Mouse (Mus musculus): ENCODE results near the gene Tex14. TPM values are rescaled to one million over a fixed set of nuclear protein-coding genes. Genes with fewer than 3 reads are reported as not detected.
A peak's percentile ranks its signal among the peaks of the same experiment; 100 is the strongest.
"Not testable (repeated sequence)": the region's sequence is repeated elsewhere in the genome, so short reads cannot be mapped to it uniquely, and the experiment has no call there.

Tex14 gene
- polyA plus RNA-seq, 1 experiment: 0.39 TPM

DNA sequence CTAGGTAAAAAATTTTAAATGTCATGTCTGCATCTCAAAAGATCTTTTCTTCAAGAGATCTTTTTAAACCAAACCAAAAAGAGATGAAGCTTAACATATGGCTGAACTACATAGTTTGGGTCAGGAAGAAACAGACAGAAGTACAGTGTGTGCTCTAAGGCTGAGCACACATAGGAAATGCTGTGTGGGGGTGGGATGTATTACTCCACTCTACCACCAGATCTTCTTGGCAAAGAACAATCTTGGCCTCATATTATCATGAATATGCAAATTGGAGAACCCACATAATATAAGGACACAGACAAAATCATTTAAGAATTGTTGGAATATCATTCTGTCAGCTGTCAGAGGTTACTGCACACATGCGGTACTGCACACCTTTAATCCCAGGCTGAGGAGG lies 19.2 kb upstream of the Tex14 start:
- 95% methylated on average over 1 of the region's 1 CpGs for WGBS
- Histone ChIP-seq H3K4me3 (replicated peaks; ENCODE audit: extremely low read depth, low read depth, low read length) (no peak overlapping the region), H3K4me1 (ENCODE audit: control insufficient read depth, insufficient read depth, low read length) (no peaks in the 10 kb centered on the region)
- no peak for DNase-seq
- TF ChIP-seq CTCF (IDR thresholded peaks at IDR 0.05; ENCODE audit: insufficient read depth, low read length) (no peak), POLR2A (IDR thresholded peaks at IDR 0.05; ENCODE audit: borderline replicate concordance, extremely low read depth, low read depth, low read length) (no peak)

DNA sequence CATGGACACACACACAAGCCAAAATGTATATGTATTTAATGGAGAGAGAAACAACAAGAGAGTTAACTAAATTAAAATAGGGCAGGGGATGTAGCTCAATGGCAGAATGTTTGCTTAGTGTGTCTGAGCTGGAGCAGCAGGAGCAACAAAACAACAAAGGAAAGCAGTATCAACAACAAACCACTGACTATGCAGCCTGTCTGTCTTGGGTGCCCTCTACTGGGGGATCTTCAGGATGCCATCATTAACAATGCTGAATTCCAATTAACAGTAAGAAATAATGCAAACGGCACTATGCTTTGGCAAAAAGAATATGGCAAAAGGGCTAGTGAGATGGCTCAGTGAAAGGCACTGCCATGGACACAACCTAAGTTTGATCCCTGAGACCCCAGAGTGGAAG lies 11.0 kb upstream of the Tex14 start:
- Histone ChIP-seq H3K4me3 (replicated peaks; ENCODE audit: extremely low read depth, low read depth, low read length) (no peak overlapping the region), H3K4me1 (ENCODE audit: control insufficient read depth, insufficient read depth, low read length) (no peaks in the 10 kb centered on the region; the same call in 1 of the 2 replicates)
- WGBS: 49% methylated on average over 1 of the region's 1 CpGs
- DNase-seq: no peak
- TF ChIP-seq CTCF (IDR thresholded peaks at IDR 0.05; ENCODE audit: insufficient read depth, low read length): peak; percentile 31; the same call in 1 of the 2 replicates
- no peak for TF ChIP-seq POLR2A (IDR thresholded peaks at IDR 0.05; ENCODE audit: borderline replicate concordance, extremely low read depth, low read depth, low read length)

DNA sequence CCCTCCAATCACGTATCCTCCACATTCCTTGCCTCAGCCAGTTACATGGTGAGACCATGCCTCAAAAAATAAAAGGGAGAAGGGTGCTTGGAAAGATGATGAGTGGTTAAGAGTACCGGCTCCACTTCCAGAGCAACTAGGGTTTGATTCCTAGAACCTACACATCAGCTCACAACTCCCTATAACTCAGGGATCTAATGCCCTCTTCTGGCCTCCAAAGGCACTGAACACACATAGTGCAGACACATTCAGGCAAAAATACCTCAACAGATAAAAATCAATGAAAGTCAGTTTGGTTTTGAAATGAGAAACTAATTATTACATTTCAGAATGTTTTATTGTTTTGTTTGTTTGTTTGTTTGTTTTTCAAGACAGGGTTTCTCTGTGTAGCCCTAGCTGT lies 6.5 kb upstream of the Tex14 start:
- TF ChIP-seq CTCF (IDR thresholded peaks at IDR 0.05; ENCODE audit: insufficient read depth, low read length): no peak
- no peak for TF ChIP-seq POLR2A (IDR thresholded peaks at IDR 0.05; ENCODE audit: borderline replicate concordance, extremely low read depth, low read depth, low read length)
- H3K4me1 ChIP-seq (ENCODE audit: control insufficient read depth, insufficient read depth, low read length): no peaks in the 10 kb centered on the region; the same call in 1 of the 2 replicates
- DNase-seq: no peak
- no peak overlapping the region for H3K4me3 ChIP-seq (replicated peaks; ENCODE audit: extremely low read depth, low read depth, low read length)
- WGBS: 88% methylated on average over 2 of the region's 2 CpGs

DNA sequence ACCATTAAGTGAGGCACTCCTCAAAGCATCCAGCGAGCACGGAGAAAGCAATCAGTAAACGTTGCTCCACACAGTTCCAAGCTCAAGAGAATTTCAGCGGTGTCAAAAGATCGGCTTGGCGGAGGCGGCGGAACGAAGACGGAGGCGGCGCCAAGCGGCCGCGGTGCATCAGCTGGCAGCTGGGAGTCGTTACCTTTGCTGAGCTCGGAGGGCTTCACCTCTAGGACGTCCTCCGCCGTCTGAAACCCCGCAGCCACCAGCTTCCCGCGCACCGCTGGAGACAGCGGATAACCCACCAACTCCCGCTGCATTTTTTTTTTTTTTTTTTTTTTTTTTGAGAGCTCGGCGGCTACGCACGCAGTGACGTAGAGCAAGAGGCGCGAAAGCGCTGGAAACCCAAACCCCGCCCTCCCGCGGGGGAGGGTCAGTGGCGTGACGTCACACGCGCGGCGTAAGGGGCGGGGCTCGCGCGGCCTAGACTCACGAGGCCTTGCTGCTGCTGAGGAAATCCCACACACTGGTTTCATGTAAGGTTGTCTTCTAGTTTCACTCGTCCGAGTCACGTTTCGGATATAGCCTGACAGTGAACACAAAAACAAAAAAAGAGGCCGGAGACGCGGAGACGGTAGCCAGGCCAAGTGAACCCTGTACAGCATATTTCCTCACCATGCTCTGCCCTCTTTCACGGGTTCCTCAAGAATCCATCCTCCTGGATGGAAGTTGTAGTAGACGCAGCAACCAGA lies 583 bp upstream of the Tex14 start:
- WGBS: 1% methylated on average over 57 of the region's 58 CpGs
- no peak for TF ChIP-seq CTCF (IDR thresholded peaks at IDR 0.05; ENCODE audit: insufficient read depth, low read length)
- peak; percentile 83; the same call in 1 of the 2 replicates for TF ChIP-seq POLR2A (IDR thresholded peaks at IDR 0.05; ENCODE audit: borderline replicate concordance, extremely low read depth, low read depth, low read length)
- Histone ChIP-seq H3K4me1 (ENCODE audit: control insufficient read depth, insufficient read depth, low read length) (no peaks in the 10 kb centered on the region), H3K4me3 (replicated peaks; ENCODE audit: extremely low read depth, low read depth, low read length) (peak overlapping the region; percentile 70)
- peak; percentile 97 for DNase-seq

DNA sequence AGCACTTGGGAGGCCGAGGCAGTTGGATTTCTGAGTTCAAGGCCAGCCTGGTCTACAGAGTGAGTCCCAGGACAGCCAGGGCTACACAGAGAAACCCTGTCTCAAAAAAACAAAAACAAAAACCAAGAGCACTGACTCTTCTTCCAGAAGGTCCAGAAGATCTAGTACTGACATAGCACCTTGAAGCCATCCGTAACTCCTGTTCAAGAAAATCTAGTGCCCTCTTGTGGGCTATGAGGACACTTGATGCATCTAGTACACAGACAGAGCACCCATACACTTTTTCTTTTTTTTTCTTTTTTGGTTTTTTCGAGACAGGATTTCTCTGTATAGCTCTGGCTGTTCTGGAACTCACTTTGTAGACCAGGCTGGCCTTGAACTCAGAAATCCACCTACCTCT lies 8.5 kb downstream of the Tex14 start:
- DNase-seq; H3K4me3 ChIP-seq (replicated peaks; ENCODE audit: extremely low read depth, low read depth, low read length); H3K4me1 ChIP-seq (ENCODE audit: control insufficient read depth, insufficient read depth, low read length): not testable (repeated sequence)
- WGBS: 58% methylated on average over 3 of the region's 3 CpGs

DNA sequence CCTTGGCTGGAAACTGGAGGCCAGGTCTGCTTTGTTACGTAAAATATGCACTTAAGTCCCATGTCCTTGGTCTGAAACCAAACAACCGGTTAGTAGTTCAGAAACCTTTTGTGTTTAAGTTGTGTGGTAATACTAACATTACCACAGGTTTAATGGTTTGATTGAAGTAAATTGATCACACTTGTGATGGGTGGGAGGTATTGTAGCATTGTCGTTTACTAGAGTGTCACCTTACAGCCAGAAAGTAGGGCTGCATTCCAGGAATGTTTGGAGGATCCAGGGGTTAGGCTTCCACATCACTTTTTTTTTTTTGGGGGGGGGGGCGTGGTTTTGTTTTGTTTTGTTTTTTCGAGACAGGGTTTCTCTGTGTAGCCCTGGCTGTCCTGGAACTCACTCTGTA lies 11.3 kb downstream of the Tex14 start:
- H3K4me3 ChIP-seq (replicated peaks; ENCODE audit: extremely low read depth, low read depth, low read length): no peak overlapping the region
- H3K4me1 ChIP-seq (ENCODE audit: control insufficient read depth, insufficient read depth, low read length): no peaks in the 10 kb centered on the region
- DNase-seq: no peak
- no peak for TF ChIP-seq CTCF (IDR thresholded peaks at IDR 0.05; ENCODE audit: insufficient read depth, low read length)
- no peak for TF ChIP-seq POLR2A (IDR thresholded peaks at IDR 0.05; ENCODE audit: borderline replicate concordance, extremely low read depth, low read depth, low read length)
- 55% methylated on average over 5 of the region's 5 CpGs for WGBS

DNA sequence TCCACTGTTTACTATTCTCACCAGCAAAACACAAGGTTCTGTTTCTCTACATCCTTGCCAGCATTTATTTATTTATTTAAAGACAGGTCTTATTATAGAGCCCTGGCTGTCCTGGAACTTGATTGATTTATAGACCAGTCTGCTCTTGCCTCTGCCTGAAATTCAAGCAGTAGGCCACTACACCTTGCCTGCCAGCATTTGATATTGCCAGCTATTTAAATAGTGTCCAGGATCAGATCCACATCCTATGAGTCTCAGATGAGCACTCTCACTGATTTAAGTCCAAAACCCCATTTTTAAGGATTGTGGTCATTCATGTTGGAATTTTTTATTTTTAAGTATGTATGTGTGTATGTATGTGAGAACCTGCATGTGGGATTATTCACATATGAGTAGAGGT lies 16.0 kb downstream of the Tex14 start:
- no peak for DNase-seq
- H3K4me3 ChIP-seq (replicated peaks; ENCODE audit: extremely low read depth, low read depth, low read length): no peak overlapping the region
- H3K4me1 ChIP-seq (ENCODE audit: control insufficient read depth, insufficient read depth, low read length): peaks cover 4% of the 10 kb centered on the region
- no peak for TF ChIP-seq POLR2A (IDR thresholded peaks at IDR 0.05; ENCODE audit: borderline replicate concordance, extremely low read depth, low read depth, low read length)
- TF ChIP-seq CTCF (IDR thresholded peaks at IDR 0.05; ENCODE audit: insufficient read depth, low read length): no peak

DNA sequence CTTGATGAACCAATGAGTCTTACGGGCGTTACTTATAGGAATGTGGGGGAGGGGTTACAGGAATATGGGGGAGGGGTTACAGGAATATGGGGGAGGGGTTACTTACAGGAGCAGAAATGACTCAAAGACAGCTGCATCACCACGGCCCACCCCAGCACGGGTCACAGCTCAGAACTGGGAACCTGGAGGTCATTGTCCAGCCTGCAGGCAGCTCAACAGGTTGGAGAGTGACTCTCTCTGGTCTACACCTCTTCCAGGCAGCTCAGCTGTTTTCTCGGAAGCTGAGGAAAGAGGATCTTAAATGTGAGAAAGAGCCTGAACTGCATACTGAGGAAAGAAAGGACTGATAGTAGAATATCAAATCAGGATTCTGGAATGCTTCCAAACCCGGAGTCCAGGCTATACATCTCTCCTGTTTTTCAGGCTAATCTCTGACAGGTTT lies 16.9 kb downstream of the Tex14 start:
- Histone ChIP-seq H3K4me1 (ENCODE audit: control insufficient read depth, insufficient read depth, low read length) (peaks cover 4% of the 10 kb centered on the region), H3K4me3 (replicated peaks; ENCODE audit: extremely low read depth, low read depth, low read length) (peak overlapping the region; percentile 64)
- TF ChIP-seq CTCF (IDR thresholded peaks at IDR 0.05; ENCODE audit: insufficient read depth, low read length) (no peak), POLR2A (IDR thresholded peaks at IDR 0.05; ENCODE audit: borderline replicate concordance, extremely low read depth, low read depth, low read length) (no peak)
- WGBS: 3% methylated on average over 6 of the region's 6 CpGs
- no peak for DNase-seq

DNA sequence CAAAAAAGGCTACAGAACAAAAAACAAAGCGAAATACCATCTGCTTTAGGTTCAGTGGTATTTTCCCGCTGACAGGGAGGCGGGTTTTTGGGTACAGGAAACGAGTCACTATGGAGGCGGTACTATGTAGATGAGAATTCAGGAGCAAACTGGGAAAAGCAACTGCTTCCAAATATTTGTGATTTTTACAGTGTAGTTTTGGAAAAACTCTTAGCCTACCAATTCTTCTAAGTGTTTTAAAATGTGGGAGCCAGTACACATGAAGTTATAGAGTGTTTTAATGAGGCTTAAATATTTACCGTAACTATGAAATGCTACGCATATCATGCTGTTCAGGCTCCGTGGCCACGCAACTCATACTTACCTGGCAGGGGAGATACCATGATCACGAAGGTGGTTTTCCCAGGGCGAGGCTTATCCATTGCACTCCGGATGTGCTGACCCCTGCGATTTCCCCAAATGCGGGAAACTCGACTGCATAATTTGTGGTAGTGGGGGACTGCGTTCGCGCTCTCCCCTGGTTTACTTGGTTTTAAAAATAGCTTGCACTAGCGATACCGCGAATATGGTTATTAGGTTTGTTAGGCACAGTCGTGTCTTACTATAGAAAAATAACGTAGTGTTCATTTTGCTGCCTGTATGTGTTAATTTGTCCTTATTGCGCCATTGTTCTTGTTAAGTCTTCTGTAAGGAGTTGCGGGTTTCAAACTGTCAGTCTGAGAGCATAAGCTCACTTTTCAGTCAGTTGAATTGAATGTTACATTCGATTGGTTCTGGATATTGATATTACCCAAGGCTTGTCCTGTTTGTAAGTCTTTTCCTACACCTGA lies 17.9 kb downstream of the Tex14 start:
- TF ChIP-seq POLR2A (IDR thresholded peaks at IDR 0.05; ENCODE audit: borderline replicate concordance, extremely low read depth, low read depth, low read length): peak; percentile 100
- TF ChIP-seq CTCF (IDR thresholded peaks at IDR 0.05; ENCODE audit: insufficient read depth, low read length): no peak
- WGBS: under 1% methylated on average over 26 of the region's 26 CpGs
- H3K4me1 ChIP-seq (ENCODE audit: control insufficient read depth, insufficient read depth, low read length): peaks cover 4% of the 10 kb centered on the region
- peak; percentile 80 for DNase-seq
- H3K4me3 ChIP-seq (replicated peaks; ENCODE audit: extremely low read depth, low read depth, low read length): peak overlapping the region; percentile 64
